Mouse (Mus musculus): Measurements from ENCODE around the gene Rab11a.

GRCm38 (mm10) chr9:64758052-64758451, 20.5 kb upstream of the Rab11a start:
- no peak for TF ChIP-seq GATA1 (IDR thresholded peaks at IDR 0.05; ENCODE audit: borderline replicate concordance, low read length)
- TF ChIP-seq FLI1 (IDR thresholded peaks at IDR 0.05; ENCODE audit: low read length) = no peak

Measured in megakaryocyte, embryonic 14.5 days (primary cell).